Mouse (Mus musculus) liver, embryonic 12.5 days (tissue): Measurements from ENCODE around the gene Ranbp10. TPM values are rescaled to one million over a fixed set of nuclear protein-coding genes. Genes with fewer than 3 reads are reported as not detected.
"Not testable (repeated sequence)": the region's sequence is repeated elsewhere in the genome, so short reads cannot be mapped to it uniquely, and the experiment has no call there.

ENCODE experiments used
- ATAC-seq: fragments of 200-750 bp; cut with Nextera tagmentation; 2 replicates; pipeline ENCODE4 v1.8.0; 2017; ENCODE audit warnings: moderate number of reproducible peaks, mild to moderate bottlenecking, moderate library complexity
- H3K27ac ChIP-seq: fragments of 300-500 bp; sonication (generic); 2 replicates; pipeline ENCODE4 v1.5.1; 2016; ENCODE audit warnings: mild to moderate bottlenecking
- H3K27me3 ChIP-seq: fragments of 300-500 bp; sonication (generic); replicated peaks from 2 replicates; pipeline ENCODE4 v1.6.1; 2016; ENCODE audit warnings: mild to moderate bottlenecking, moderate library complexity
- H3K36me3 ChIP-seq: fragments of 300-500 bp; sonication (generic); 2 replicates; pipeline ENCODE4 v1.6.1; 2016; ENCODE audit warnings: mild to moderate bottlenecking, moderate library complexity
- H3K4me1 ChIP-seq: fragments of 300-500 bp; sonication (generic); 2 replicates; pipeline ENCODE4 v1.6.1; 2016
- H3K4me2 ChIP-seq: fragments of 300-500 bp; sonication (generic); 2 replicates; pipeline ENCODE4 v1.6.1; 2016; ENCODE audit warnings: mild to moderate bottlenecking, moderate library complexity
- H3K4me3 ChIP-seq: fragments of 300-500 bp; sonication (generic); 2 replicates; pipeline ENCODE4 v1.5.1; 2016; ENCODE audit warnings: mild to moderate bottlenecking, moderate library complexity
- H3K9ac ChIP-seq: fragments of 300-500 bp; sonication (generic); 2 replicates; pipeline ENCODE4 v1.6.1; 2016; ENCODE audit warnings: mild to moderate bottlenecking, moderate library complexity
- H3K9me3 ChIP-seq: fragments of 300-500 bp; sonication (generic); replicated peaks from 2 replicates; pipeline ENCODE4 v1.6.1; 2016; ENCODE audit warnings: mild to moderate bottlenecking, moderate library complexity
- WGBS: fragments of 180-500 bp; shearing (Covaris S2); methylation state at CpG from one replicate; pipeline ENCODE4 v1.1.7; 2016; ENCODE audit not compliant: insufficient replicate concordance; 5-methylcytosine and 5-hydroxymethylcytosine counted together
- polyA plus RNA-seq: library from polyadenylated mRNA; unstranded; fragments of >200 nt; fragmentation: Nextera tagmentation; extraction: Ambion mirVana; gene quantifications from 2 replicates; pipeline ENCODE4 v1.2.1, GENCODE M21; 2016

Ranbp10 gene
- polyA plus RNA-seq, 1 experiment from 2014 or later = 37.8 TPM

DNA sequence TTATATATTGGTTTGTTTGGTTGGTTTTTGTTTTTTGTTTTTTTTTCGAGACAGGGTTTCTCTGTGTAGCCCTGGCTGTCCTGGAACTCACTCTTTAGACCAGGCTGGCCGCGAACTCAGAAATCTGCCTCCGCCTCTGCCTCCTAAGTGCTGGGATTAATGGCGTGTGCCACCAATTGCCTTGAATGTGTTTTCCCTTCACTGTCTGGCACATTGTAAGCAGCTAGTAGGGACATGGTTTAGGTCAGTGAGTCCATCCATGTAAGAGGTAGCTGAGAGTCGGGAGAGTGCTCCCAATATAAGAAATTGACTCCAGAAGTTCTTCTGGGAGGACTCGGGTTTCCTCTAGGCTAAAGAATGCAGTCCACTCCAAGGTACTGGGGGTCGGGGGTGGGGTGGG, 27.2 kb upstream of the Ranbp10 start:
- Histone ChIP-seq H3K9me3 (no peaks in the 10 kb centered on the region), H3K27me3 (no peaks in the 10 kb centered on the region), H3K27ac (peak overlapping the region; percentile 91), H3K4me1 (peaks cover 64% of the 10 kb centered on the region), H3K36me3 (peaks cover 18% of the 10 kb centered on the region), H3K9ac (peak overlapping the region; percentile 83), H3K4me3 (peak overlapping the region; percentile 87), H3K4me2 (peak overlapping the region; percentile 98)
- ATAC-seq = peak; percentile 0; the same call in 1 of the 2 replicates
- WGBS = 26% methylated on average over 8 of the region's 8 CpGs

DNA sequence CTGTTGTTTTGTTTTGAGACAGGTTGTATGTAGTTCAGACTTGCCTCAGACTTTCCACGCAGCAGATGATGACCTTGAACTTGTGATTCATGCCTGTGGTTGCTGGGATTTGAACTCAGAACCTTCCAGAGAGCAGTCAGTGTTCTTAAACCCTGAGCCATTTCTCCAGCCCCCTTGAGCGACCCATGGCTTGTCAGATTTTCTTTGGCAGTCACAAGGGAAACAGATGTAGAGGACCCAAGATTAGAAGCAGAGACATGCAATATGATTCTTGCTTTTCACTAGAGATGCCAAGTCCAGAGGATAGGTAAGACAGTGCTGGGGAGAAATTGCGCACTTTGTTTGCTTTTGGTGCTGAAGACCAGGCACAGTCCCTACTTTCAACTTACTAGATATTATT, 26.0 kb upstream of the Ranbp10 start, which contains the start of gene Cenpt:
Gene Cenpt, minus strand, starts transcription at position 101 of the 400 bp plus-strand sequence.
- H3K4me2 ChIP-seq = peak within 1 kb of the TSS; percentile 77
- peaks cover 53% of the 10 kb centered on the region for H3K4me1 ChIP-seq
- H3K9ac ChIP-seq = peak within 1 kb of the TSS; percentile 85; the same call in 1 of the 2 replicates
- peaks cover 21% of the 10 kb centered on the region for H3K36me3 ChIP-seq
- peak within 1 kb of the TSS; percentile 90; the same call in 1 of the 2 replicates for H3K27ac ChIP-seq
- no peak for ATAC-seq
- no peaks in the 10 kb centered on the region for H3K9me3 ChIP-seq
- no peaks in the 10 kb centered on the region for H3K27me3 ChIP-seq
- H3K4me3 ChIP-seq = peak within 1 kb of the TSS; percentile 72
- WGBS = 76% methylated on average over 3 of the region's 3 CpGs

DNA sequence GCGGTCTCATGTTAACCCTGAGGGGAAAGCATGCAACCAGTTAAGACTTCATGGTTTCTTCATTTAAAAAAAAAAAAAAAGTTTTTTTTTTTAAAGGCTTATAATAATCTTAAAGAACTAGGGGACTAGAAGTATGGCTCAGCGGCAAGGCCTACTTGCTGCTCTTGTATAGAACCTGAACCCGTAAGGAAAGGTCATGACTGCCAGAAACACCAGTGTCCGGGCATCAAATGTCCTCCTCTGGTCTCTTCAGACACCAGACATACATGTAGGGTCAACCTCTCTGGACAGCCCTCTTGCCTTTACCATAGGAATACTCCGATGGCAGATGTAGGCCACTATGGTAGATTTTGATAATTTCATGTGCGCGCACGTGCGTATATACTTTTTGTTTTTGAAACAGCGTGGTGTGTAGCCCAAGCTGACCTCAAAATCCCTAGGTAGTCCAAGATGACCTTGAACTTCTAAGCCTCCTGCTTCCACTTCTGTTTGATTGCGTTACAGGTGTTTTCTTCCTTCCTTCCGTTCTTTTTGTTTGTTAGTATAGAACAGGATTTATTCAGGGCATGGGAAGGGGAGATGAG, 25.1 kb upstream of the Ranbp10 start:
- Histone ChIP-seq H3K27ac (peak overlapping the region; percentile 90; the same call in 1 of the 2 replicates), H3K9ac (peak overlapping the region; percentile 85)
- WGBS = 73% methylated on average over 12 of the region's 12 CpGs

DNA sequence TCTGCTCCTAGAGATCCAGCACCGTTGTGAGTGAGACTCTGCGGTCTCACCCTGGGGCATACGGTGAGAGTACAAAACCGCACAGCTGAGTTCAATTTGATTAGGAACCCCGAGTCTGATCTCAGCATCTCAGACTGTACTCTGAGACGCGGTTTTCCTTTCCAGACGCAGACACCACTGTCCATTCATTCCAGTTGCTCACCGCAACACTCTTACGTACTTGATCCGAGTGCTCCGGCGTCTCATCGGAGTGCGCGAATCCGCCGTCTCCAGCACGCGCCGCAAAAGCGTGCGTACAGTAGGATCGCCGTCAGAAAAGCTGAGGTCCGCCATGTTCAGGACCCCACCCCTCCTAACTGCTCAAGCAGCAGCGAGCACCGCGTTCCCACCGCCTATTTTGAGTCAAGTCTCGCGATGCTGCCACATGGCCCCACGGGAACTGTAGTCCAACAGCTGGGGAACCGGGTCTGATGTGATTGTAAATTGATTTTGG, 24.5 kb upstream of the Ranbp10 start:
- H3K4me1 ChIP-seq = peaks cover 46% of the 10 kb centered on the region
- H3K4me2 ChIP-seq = peak overlapping the region; percentile 77
- H3K36me3 ChIP-seq = peaks cover 33% of the 10 kb centered on the region
- H3K27ac ChIP-seq = peak overlapping the region; percentile 90
- peak overlapping the region; percentile 72 for H3K4me3 ChIP-seq
- H3K27me3 ChIP-seq = no peaks in the 10 kb centered on the region
- H3K9me3 ChIP-seq = no peaks in the 10 kb centered on the region
- peak overlapping the region; percentile 85 for H3K9ac ChIP-seq
- WGBS = under 1% methylated on average over 34 of the region's 34 CpGs
- ATAC-seq = peak; percentile 74

More for the DNA sequence above, 25.1 kb upstream of the Ranbp10 start:
- H3K9me3 ChIP-seq = no peaks in the 10 kb centered on the region
- H3K4me1 ChIP-seq = peaks cover 46% of the 10 kb centered on the region
- H3K4me2 ChIP-seq = peak overlapping the region; percentile 77
- ATAC-seq = no peak
- no peaks in the 10 kb centered on the region for H3K27me3 ChIP-seq
- H3K36me3 ChIP-seq = peaks cover 27% of the 10 kb centered on the region
- H3K4me3 ChIP-seq = peak overlapping the region; percentile 72

DNA sequence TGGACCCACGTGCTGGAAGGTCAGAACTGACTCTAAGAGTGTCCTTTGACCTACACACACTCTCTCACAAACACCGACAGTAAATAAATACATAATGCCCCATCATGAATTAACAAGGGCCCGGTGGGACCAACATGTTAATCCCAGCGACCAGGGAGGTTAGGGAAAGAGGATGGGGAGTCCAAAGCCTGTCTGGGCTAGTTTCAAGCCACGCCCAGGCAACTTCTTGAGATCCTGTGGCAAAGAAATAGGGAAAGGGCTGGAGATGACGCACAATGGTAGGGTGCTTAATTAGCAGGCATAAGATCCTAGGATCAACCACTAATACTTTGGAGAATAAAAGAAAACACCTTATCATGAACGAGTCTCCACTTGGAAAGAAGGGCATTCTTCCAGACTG, 23.5 kb upstream of the Ranbp10 start:
- Histone ChIP-seq H3K9ac (peak overlapping the region; percentile 52), H3K9me3 (no peaks in the 10 kb centered on the region), H3K27me3 (no peaks in the 10 kb centered on the region), H3K4me1 (peaks cover 41% of the 10 kb centered on the region), H3K36me3 (peaks cover 44% of the 10 kb centered on the region), H3K4me3 (peak overlapping the region; percentile 38), H3K4me2 (peak overlapping the region; percentile 77), H3K27ac (peak overlapping the region; percentile 16; the same call in 1 of the 2 replicates)
- ATAC-seq = no peak
- 66% methylated on average over 7 of the region's 7 CpGs for WGBS

- H3K4me2 ChIP-seq = peak overlapping the region; percentile 77
These were observed 22.9 kb upstream of the Ranbp10 start for GRCm38 (mm10) chr8:105850014-105850413.

GRCm38 (mm10) chr8:105846678-105847077, 19.5 kb upstream of the Ranbp10 start:
- H3K4me2 ChIP-seq = no peak overlapping the region; the same call in 1 of the 2 replicates
- no peak for ATAC-seq
- H3K9me3 ChIP-seq = no peaks in the 10 kb centered on the region
- peaks cover 27% of the 10 kb centered on the region for H3K4me1 ChIP-seq
- peak overlapping the region; percentile 37; the same call in 1 of the 2 replicates for H3K27ac ChIP-seq
- no peak overlapping the region for H3K4me3 ChIP-seq
- WGBS = 49% methylated on average over 11 of the region's 11 CpGs
- H3K27me3 ChIP-seq = no peaks in the 10 kb centered on the region
- H3K9ac ChIP-seq = peak overlapping the region; percentile 36; the same call in 1 of the 2 replicates
- peaks cover 80% of the 10 kb centered on the region for H3K36me3 ChIP-seq

More at GRCm38 (mm10) chr8:105850014-105850413, 22.9 kb upstream of the Ranbp10 start:
- Histone ChIP-seq H3K27me3 (no peaks in the 10 kb centered on the region), H3K9me3 (no peaks in the 10 kb centered on the region), H3K4me3 (no peak overlapping the region), H3K27ac (no peak overlapping the region), H3K4me1 (peaks cover 37% of the 10 kb centered on the region), H3K9ac (no peak overlapping the region), H3K36me3 (peaks cover 50% of the 10 kb centered on the region)
- WGBS = 92% methylated on average over 4 of the region's 4 CpGs
- ATAC-seq = no peak

GRCm38 (mm10) chr8:105839209-105839608, 12.1 kb upstream of the Ranbp10 start:
- H3K9ac ChIP-seq = no peak overlapping the region
- no peaks in the 10 kb centered on the region for H3K27me3 ChIP-seq
- 73% methylated on average over 5 of the region's 5 CpGs for WGBS
- no peaks in the 10 kb centered on the region for H3K9me3 ChIP-seq
- H3K4me2 ChIP-seq = no peak overlapping the region
- no peak for ATAC-seq
- no peak overlapping the region for H3K4me3 ChIP-seq
- no peak overlapping the region for H3K27ac ChIP-seq
- H3K36me3 ChIP-seq = peaks cover 30% of the 10 kb centered on the region
- H3K4me1 ChIP-seq = peaks cover 23% of the 10 kb centered on the region

GRCm38 (mm10) chr8:105836991-105837390, 9.8 kb upstream of the Ranbp10 start:
- Histone ChIP-seq H3K9ac (no peak overlapping the region; the same call in 1 of the 2 replicates), H3K4me3 (no peak overlapping the region), H3K27ac (no peak overlapping the region), H3K4me2 (no peak overlapping the region), H3K36me3 (peaks cover 11% of the 10 kb centered on the region), H3K4me1 (peaks cover 41% of the 10 kb centered on the region), H3K9me3 (no peaks in the 10 kb centered on the region), H3K27me3 (no peaks in the 10 kb centered on the region)
- ATAC-seq = no peak
- WGBS = 75% methylated on average over 6 of the region's 6 CpGs

- Histone ChIP-seq H3K36me3 (no peaks in the 10 kb centered on the region), H3K4me1 (peaks cover 51% of the 10 kb centered on the region), H3K9me3 (no peaks in the 10 kb centered on the region), H3K27me3 (no peaks in the 10 kb centered on the region), H3K4me2 (peak overlapping the region; percentile 43), H3K4me3 (no peak overlapping the region), H3K9ac (peak overlapping the region; percentile 17; the same call in 1 of the 2 replicates), H3K27ac (peak overlapping the region; percentile 78)
- WGBS = 22% methylated on average over 11 of the region's 11 CpGs
- ATAC-seq = peak; percentile 68
These were observed 8.2 kb upstream of the Ranbp10 start for GRCm38 (mm10) chr8:105835318-105835717.

DNA sequence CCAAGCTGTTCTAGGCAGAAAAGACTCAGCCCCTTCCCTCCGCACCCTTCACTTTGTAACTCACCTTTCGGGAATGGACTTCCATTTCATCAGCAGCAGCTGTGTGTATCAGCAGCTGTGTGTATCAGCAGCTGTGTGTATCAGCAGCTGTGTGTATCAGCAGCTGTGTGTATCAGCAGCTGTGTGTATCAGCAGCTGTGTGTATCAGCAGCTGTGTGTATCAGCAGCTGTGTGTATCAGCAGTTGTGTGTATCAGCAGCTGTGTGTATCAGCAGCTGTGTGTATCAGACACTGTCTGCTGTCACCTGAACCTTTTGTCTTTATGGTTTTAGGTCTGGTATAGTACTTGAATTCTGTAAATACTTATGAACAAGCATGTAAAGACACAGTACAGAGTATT, 6.6 kb upstream of the Ranbp10 start:
- not testable (repeated sequence) for H3K9me3 ChIP-seq, H3K36me3 ChIP-seq, H3K27me3 ChIP-seq
- H3K4me2 ChIP-seq = peak overlapping the region; percentile 64
- peak overlapping the region; percentile 57 for H3K4me3 ChIP-seq
- peak overlapping the region; percentile 94 for H3K27ac ChIP-seq
- peak overlapping the region; percentile 73 for H3K9ac ChIP-seq
- peaks cover 61% of the 10 kb centered on the region for H3K4me1 ChIP-seq
- 0 out of 2 replicates have a peak, but pooled peaks have one; percentile 36 for ATAC-seq
- WGBS = 67% methylated on average over 2 of the region's 2 CpGs

GRCm38 (mm10) chr8:105826379-105826778, 771 bp downstream of the Ranbp10 start:
- WGBS = 3% methylated on average over 4 of the region's 4 CpGs
- Histone ChIP-seq H3K9ac (peak overlapping the region; percentile 97), H3K4me1 (peaks cover 79% of the 10 kb centered on the region), H3K4me2 (peak overlapping the region; percentile 75), H3K4me3 (peak overlapping the region; percentile 97), H3K27ac (peak overlapping the region; percentile 97), H3K27me3 (no peaks in the 10 kb centered on the region), H3K9me3 (no peaks in the 10 kb centered on the region), H3K36me3 (peaks cover 50% of the 10 kb centered on the region)
- ATAC-seq = no peak
